Mouse (Mus musculus): ENCODE data around the gene Fastk. TPM values are rescaled to one million over a fixed set of nuclear protein-coding genes. Genes with fewer than 3 reads are reported as not detected.
"Not testable (repeated sequence)": the region's sequence is repeated elsewhere in the genome, so short reads cannot be mapped to it uniquely, and the experiment has no call there.

Fastk gene
- polyA plus RNA-seq, 1 experiment from 2014 or later = 156 TPM

DNA sequence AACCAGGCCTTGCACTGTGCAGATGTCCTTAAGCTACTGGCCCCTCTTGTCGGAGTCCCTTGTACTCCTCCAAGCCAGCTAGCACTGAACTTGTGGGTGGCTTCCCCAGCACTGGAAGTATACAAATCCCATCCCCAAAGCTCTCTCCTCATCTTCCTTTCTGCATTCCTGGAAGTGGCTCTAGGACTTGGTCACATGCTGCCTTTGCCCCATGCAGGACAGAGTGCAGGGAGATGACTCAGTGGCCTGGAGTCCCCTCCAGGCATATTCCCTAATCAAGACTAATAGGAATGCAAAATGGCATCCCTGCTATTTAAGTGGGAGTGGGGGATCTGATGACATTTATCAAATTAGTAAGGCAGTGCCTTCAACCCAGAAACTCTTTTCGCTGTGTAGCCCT, 33.0 kb downstream of the Fastk start:
- Histone ChIP-seq H3K9me3 (no peaks in the 10 kb centered on the region), H3K27ac (no peak overlapping the region), H3K4me3 (no peak overlapping the region), H3K4me1 (peaks cover 23% of the 10 kb centered on the region), H3K36me3 (peaks cover 25% of the 10 kb centered on the region), H3K27me3 (ENCODE audit: insufficient read depth, poor library complexity, severe bottlenecking) (peaks cover 26% of the 10 kb centered on the region)
- WGBS = 80% methylated on average over 2 of the region's 2 CpGs
- DNase-seq (ENCODE audit: low spot score) = no peak

DNA sequence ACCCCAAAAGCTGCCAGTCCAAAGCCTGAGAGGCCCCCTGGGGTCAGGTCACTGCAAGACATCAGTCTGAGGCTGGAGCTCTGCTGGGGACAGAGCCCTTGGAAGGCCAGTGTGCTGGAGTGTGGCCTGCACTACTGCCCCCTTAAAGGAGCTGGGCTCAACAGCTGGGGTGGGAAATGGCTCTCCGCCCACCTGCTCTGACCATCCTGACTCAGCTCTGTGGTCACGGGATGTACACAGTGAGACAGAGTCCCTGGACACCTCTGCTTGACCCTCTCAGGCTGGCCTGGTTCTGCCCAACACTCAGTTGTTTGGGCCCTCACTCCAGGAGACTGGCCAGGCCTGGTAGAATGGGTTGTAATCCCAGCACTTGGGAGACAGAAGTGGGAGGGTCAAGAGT, 35.6 kb downstream of the Fastk start:
- Histone ChIP-seq H3K4me1 (peaks cover 20% of the 10 kb centered on the region), H3K27me3 (ENCODE audit: insufficient read depth, poor library complexity, severe bottlenecking) (peaks cover 16% of the 10 kb centered on the region), H3K36me3 (peaks cover 50% of the 10 kb centered on the region), H3K9me3 (no peaks in the 10 kb centered on the region), H3K27ac (no peak overlapping the region), H3K4me3 (no peak overlapping the region)
- DNase-seq (ENCODE audit: low spot score) = no peak
- WGBS = 72% methylated on average over 2 of the region's 2 CpGs

DNA sequence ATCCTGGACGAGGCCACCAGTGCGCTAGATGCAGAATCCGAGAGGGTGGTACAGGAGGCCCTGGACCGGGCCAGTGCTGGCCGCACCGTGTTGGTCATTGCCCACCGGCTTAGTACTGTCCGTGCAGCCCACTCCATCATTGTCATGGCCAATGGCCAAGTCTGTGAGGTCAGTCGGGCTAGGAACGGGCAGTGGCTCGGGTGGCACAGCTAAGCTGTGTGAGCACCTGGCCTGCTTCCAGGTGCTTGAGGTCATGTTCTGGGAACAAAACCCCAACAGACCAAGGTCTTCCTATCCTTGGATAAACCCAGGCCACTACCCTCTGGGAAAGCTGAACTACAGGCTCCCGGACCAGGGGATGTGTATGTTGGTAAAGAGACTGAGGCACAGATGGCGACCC, 36.4 kb downstream of the Fastk start:
- no peak overlapping the region for H3K4me3 ChIP-seq
- H3K4me1 ChIP-seq = peaks cover 24% of the 10 kb centered on the region
- WGBS = 93% methylated on average over 13 of the region's 13 CpGs
- no peaks in the 10 kb centered on the region for H3K9me3 ChIP-seq
- DNase-seq (ENCODE audit: low spot score) = no peak
- peaks cover 57% of the 10 kb centered on the region for H3K36me3 ChIP-seq
- H3K27me3 ChIP-seq (ENCODE audit: insufficient read depth, poor library complexity, severe bottlenecking) = peaks cover 8% of the 10 kb centered on the region
- H3K27ac ChIP-seq = no peak overlapping the region

DNA sequence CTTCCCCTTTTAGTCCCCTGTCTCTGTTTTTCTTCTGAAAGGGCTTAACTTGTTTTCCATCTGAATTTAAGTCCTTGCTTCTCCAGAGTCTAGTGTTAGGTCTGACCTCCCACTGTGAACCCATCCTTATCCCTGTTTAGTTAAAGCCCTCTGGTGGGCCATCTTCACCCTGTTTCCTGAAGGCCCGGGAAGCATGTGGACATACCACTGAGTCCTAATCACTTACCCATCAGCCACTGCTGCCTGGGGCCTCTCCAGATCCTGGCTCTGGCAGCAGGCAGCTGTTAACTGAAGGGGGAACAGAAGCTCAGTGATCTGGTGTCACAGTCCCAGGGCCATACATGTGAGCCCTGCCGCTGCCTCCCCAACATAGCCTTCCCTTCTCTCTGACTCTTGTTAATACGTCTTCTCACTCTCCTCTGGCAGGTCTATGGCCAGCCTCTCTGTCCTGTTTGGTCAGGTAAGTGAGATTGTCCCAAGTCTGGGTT, 39.7 kb downstream of the Fastk start:
- H3K4me1 ChIP-seq = peaks cover 20% of the 10 kb centered on the region; the same call in 1 of the 2 replicates
- H3K36me3 ChIP-seq = peaks cover 86% of the 10 kb centered on the region
- H3K4me3 ChIP-seq = no peak overlapping the region
- no peak overlapping the region for H3K27ac ChIP-seq
- H3K27me3 ChIP-seq (ENCODE audit: insufficient read depth, poor library complexity, severe bottlenecking) = no peaks in the 10 kb centered on the region
- 52% methylated on average over 3 of the region's 3 CpGs for WGBS
- H3K9me3 ChIP-seq = no peaks in the 10 kb centered on the region
- DNase-seq (ENCODE audit: low spot score) = no peak

DNA sequence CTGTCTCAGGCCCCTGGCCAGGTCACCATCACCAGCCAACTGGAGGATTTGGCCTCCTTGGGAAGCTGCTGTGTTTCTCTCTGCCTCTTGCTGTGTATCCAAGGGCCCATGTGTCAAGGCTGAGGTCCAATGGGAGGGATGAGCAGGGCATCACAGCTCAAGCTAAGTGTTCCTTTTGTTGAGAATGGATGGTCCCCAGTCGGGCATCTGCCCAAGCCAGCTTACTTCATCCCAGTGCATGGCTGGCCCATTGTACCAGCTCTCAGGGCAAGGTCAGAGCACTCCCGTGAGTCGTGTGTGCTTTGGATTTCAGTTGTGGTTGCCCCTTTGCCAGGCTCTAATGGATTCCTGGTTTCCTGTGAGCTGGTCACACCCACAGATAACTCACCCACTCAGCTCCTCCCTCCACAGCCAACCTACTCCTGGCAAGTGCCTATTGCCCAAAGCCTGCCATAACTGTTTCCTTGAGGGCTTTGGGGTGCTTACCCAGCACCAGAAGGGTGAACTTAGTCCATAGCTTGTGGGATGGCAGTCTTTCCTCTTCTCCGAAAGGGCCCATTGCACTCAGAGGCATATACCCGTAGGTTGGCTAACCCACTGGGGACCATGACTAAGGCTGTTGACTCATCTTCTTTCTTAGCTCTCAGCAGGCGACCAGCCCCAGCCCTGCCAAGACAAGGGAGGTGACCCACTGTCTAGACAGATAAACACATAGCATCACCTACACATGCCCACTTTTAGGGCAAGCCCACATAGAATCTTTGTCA, 40.3 kb downstream of the Fastk start:
- no peak for DNase-seq (ENCODE audit: low spot score)
- H3K27me3 ChIP-seq (ENCODE audit: insufficient read depth, poor library complexity, severe bottlenecking) = no peaks in the 10 kb centered on the region
- H3K4me3 ChIP-seq = no peak overlapping the region
- H3K36me3 ChIP-seq = peaks cover 93% of the 10 kb centered on the region
- no peak overlapping the region for H3K27ac ChIP-seq
- 79% methylated on average over 6 of the region's 6 CpGs for WGBS
- peaks cover 26% of the 10 kb centered on the region for H3K4me1 ChIP-seq
- H3K9me3 ChIP-seq = no peaks in the 10 kb centered on the region

DNA sequence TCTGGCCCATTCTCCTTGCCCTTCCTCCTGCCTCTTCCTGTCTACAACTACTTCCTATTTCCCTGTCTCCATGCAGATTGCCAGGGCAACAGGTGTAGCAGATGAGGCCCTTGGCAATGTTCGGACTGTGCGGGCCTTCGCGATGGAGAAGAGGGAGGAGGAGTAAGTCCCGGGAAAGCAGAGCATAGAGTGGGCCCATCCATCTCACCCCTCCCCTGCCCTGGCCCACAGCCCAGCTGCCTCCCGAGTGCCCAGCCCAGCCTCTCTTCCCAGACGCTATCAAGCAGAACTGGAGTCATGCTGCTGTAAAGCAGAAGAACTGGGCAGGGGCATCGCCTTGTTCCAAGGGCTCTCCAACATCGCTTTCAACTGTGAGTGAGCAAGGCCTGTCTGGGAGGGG, 43.1 kb downstream of the Fastk start:
- DNase-seq (ENCODE audit: low spot score) = no peak
- H3K27ac ChIP-seq = no peak overlapping the region
- WGBS = 79% methylated on average over 9 of the region's 9 CpGs
- no peaks in the 10 kb centered on the region for H3K9me3 ChIP-seq
- H3K4me3 ChIP-seq = no peak overlapping the region
- H3K4me1 ChIP-seq = peaks cover 38% of the 10 kb centered on the region
- H3K27me3 ChIP-seq (ENCODE audit: insufficient read depth, poor library complexity, severe bottlenecking) = no peaks in the 10 kb centered on the region
- peaks cover 70% of the 10 kb centered on the region for H3K36me3 ChIP-seq

DNA sequence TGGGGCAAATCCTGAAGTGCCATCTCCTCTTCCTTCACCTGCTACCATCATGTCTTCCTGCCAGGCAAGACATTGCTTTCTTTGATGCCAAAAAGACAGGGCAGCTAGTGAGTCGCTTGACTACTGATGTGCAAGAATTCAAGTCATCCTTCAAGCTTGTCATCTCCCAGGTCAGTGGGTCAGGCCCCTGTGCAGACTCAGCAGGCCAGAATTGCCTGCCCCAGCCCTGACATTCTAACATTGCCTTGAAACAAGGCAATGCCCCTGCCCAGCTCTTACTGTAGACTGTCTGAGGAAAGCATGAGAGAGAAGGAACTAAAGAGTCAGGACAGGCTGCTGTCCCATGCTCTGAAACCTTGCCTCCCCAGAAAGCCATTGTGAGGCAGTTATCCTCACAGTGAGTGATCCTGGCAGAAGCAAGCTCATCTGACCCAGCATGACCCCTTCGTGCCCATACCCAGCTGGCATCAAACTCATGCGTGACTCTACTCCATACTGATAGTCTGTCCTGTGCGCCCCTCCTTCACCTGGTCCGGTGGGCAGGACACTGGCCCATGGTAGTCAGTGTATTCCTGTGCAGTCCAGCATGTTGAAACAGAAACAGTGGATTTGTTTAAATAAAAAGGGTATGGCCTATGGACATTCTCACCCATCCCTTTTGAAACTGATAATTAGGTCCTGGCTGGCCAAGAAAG, 44.0 kb downstream of the Fastk start:
- Histone ChIP-seq H3K27ac (no peak overlapping the region), H3K4me1 (peaks cover 38% of the 10 kb centered on the region), H3K4me3 (no peak overlapping the region), H3K27me3 (ENCODE audit: insufficient read depth, poor library complexity, severe bottlenecking) (no peaks in the 10 kb centered on the region), H3K36me3 (peaks cover 63% of the 10 kb centered on the region), H3K9me3 (no peaks in the 10 kb centered on the region)
- no peak for DNase-seq (ENCODE audit: low spot score)
- 87% methylated on average over 5 of the region's 5 CpGs for WGBS

DNA sequence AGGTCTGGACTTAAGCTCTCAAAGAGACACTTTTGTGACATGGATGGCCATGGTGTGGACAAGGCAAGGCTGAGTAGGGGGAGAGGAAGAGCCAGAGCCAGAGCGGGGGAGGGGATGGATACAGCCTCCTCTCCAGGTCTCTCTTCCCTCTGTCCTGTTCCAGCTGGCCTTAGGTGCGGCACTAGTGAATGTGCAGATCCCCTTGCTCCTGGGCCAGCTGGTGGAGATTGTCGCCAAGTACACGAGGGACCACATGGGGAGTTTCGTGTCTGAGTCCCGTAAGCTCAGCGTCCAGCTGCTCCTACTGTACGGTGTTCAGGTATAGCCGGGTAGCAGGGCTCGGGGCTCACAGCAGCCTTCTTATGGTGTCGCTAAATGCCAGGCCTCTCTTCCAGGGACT, 44.7 kb downstream of the Fastk start:
- Histone ChIP-seq H3K27me3 (ENCODE audit: insufficient read depth, poor library complexity, severe bottlenecking) (no peaks in the 10 kb centered on the region), H3K36me3 (peaks cover 56% of the 10 kb centered on the region), H3K4me3 (no peak overlapping the region), H3K27ac (no peak overlapping the region), H3K4me1 (peaks cover 35% of the 10 kb centered on the region), H3K9me3 (no peaks in the 10 kb centered on the region)
- 90% methylated on average over 11 of the region's 11 CpGs for WGBS
- DNase-seq (ENCODE audit: low spot score) = no peak

DNA sequence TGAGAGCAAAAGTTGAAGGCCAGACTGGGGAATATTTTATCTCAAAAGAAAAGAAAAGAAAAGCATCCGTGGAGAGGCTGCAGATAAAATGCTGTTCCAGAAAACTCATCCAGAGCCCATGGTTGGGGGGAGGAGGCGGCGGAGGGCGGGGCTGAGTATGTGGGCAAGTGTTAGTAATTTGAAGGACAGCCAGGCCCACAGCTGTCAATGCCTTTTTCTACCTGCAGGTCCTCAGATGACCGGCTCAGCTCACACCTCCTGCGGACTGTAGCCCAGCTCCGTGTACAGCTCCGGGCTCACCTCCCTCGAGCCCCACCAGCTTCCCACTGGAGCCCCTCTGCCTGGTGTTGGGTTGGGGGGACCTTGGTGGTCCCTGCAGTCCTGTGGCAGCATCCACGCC, 45.4 kb downstream of the Fastk start:
- Histone ChIP-seq H3K36me3 (peaks cover 51% of the 10 kb centered on the region), H3K27ac (no peak overlapping the region), H3K4me3 (no peak overlapping the region), H3K9me3 (no peaks in the 10 kb centered on the region), H3K27me3 (ENCODE audit: insufficient read depth, poor library complexity, severe bottlenecking) (no peaks in the 10 kb centered on the region), H3K4me1 (peaks cover 34% of the 10 kb centered on the region)
- DNase-seq (ENCODE audit: low spot score) = no peak
- WGBS = 77% methylated on average over 10 of the region's 10 CpGs

DNA sequence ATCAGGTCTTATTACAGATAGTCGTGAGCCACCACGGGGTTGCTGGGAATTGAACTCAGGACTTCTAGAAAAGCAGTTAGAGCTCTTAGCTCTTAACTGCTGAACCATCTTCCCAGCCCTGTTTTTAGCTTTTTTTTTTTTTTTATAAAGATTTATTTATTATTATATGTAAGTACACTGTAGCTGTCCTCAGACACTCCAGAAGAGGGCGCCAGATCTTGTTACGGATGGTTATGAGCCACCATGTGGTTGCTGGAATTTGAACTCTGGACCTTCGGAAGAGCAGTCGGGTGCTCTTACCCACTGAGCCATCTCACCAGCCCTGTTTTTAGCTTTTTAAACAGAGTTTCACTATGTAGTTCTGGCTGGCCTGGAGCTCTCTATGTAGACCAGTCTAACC, 48.8 kb downstream of the Fastk start:
- H3K4me3 ChIP-seq, H3K9me3 ChIP-seq: not testable (repeated sequence)
- 83% methylated on average over 6 of the region's 6 CpGs for WGBS

DNA sequence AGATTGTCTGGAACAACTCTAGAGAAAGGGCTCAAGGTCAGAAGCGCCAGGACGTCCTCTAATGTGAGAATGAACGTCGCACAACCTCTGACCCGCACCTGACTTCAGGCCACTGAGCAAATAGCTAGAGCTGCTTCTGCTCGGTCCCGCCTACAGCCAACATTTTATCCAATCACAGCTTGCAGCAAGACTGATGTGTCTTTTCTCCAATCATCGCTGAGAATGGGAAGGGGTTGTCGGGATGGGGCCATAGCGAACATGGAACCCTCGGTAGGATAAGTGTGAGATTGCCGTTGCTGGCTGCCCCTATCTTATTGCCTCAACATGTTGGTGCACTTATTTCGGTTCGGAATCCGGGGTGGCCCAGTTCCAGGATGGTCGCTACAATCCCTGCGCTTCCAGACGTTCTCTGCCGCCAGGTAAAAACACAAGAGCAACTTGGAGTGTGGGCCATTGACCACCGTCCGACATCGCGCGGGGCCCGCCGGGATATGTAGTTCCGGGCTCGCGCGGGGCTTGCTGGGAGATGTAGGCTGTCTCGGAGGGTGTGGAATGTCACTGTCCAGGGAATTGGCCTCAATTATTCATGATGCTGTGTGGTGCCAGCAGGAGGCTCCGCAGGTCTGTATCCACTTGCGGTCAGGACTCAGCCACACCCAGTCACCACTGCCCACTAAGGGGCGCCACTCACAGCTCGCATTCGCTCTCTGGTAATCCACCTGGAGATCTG, 50.8 kb downstream of the Fastk start:
- DNase-seq (ENCODE audit: low spot score) = peak; percentile 98
- H3K36me3 ChIP-seq = peaks cover 5% of the 10 kb centered on the region; the same call in 1 of the 2 replicates
- peaks cover 4% of the 10 kb centered on the region; the same call in 1 of the 2 replicates for H3K27me3 ChIP-seq (ENCODE audit: insufficient read depth, poor library complexity, severe bottlenecking)
- H3K27ac ChIP-seq = peak overlapping the region; percentile 96
- peaks cover 42% of the 10 kb centered on the region for H3K4me1 ChIP-seq
- no peaks in the 10 kb centered on the region for H3K9me3 ChIP-seq
- WGBS = 2% methylated on average over 36 of the region's 36 CpGs
- H3K4me3 ChIP-seq = peak overlapping the region; percentile 74

More for the DNA sequence above, 48.8 kb downstream of the Fastk start:
- not testable (repeated sequence) for H3K27ac ChIP-seq; DNase-seq (ENCODE audit: low spot score); H3K27me3 ChIP-seq (ENCODE audit: insufficient read depth, poor library complexity, severe bottlenecking)
- peaks cover 20% of the 10 kb centered on the region for H3K36me3 ChIP-seq
- H3K4me1 ChIP-seq = peaks cover 46% of the 10 kb centered on the region

DNA sequence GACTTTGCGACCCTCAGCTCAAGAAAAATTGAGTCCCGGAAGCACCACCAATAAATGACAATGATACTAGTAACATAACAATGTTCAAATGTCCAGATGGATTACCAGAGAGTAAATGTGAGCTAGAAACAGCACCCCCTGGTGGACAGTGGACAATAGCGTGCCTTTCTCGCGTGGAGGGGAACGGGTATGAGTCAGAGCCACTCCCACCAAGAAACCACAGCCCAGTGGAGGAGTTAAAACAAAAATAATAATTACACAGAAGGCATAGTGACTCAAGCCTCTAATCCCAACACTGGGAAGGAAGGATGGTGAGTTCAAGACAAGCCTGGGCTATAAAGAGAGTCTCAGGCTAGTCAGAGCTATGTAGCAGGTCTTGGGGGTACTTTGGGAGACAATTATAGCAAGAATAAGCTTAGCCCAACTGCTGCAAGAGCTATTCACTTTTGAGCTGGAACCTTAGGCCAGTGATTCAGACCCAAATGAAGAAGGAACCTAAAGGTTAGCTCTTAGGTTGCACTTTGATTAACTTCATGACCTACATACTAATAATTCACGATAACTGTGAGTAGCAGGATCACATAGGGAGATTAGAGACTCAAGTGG, 51.6 kb downstream of the Fastk start, which contains the start of gene Abcb8:
TSS of gene Abcb8 (plus strand) at position 272 of the 606 bp plus-strand sequence.
- peak within 1 kb of the TSS; percentile 96 for H3K27ac ChIP-seq
- peaks cover 8% of the 10 kb centered on the region; the same call in 1 of the 2 replicates for H3K27me3 ChIP-seq (ENCODE audit: insufficient read depth, poor library complexity, severe bottlenecking)
- peaks cover 44% of the 10 kb centered on the region for H3K4me1 ChIP-seq
- peaks cover 2% of the 10 kb centered on the region; the same call in 1 of the 2 replicates for H3K36me3 ChIP-seq
- WGBS = 20% methylated on average over 7 of the region's 7 CpGs
- peak; percentile 87 for DNase-seq (ENCODE audit: low spot score)
- H3K4me3 ChIP-seq = peak within 1 kb of the TSS; percentile 74
- H3K9me3 ChIP-seq = no peaks in the 10 kb centered on the region

Measured in heart, embryonic 10.5 days (tissue).